44 mouse cellular contexts compared by ENCODE assay signal in the genomic region with DNA sequence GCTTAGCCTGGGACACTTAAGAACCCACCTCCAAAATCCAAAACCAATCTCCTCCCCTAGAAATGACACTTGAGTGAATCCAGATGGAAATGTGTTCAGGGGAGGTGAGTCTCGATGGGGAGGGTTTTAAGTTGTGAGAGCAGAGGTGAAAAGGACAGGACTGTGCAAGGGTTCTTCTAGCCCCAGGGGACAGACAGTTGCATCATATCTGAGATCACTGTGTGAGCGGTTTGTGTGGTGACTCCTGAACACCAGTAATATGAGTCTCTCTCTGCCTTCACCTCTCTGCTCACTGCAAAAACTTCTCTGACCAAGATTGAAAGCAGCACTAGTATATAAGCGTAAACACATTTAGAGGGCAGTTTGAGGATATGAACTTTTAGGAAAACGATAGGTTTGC. TPM values are rescaled to one million over a fixed set of nuclear protein-coding genes. Genes with fewer than 3 reads are reported as not detected.
DNase-seq lines count a peak whose midpoint lies in the region; ATAC-seq and TF ChIP-seq lines count a peak whose summit lies in the region.
"Had no signal": no experiment of that assay in that cellular context is flagged by ENCODE, and none has a peak within 500 bp of the region (broad histone marks: within the 10 kb centered on the region; RNA-seq: fewer than 3 reads in every experiment).

No protein-coding gene starts in this region.

- H3K79me2 ChIP-seq in CH12.LX (replicated peaks; ENCODE audit: control insufficient read depth, extremely low read depth, insufficient read depth, poor library complexity, severe bottlenecking) = no peaks in the 10 kb centered on the region

- no peaks in the 10 kb centered on the region for H3K4me1 ChIP-seq in embryonic facial prominence, embryonic 11.5 days (ENCODE audit: control insufficient read depth, insufficient read depth, low read length)
- peaks cover 12% of the 10 kb centered on the region for H3K4me1 ChIP-seq in embryonic facial prominence, embryonic 10.5 days
- peaks cover 17 to 34% of the 10 kb centered on the region in 2 experiments for H3K4me1 ChIP-seq in CH12.LX (ENCODE audit: control insufficient read depth in 1 of 2, insufficient read depth in 2 of 2)
- H3K4me1 ChIP-seq in brown adipose tissue, adult 24 weeks (ENCODE audit: control insufficient read depth, insufficient read depth, insufficient read length, low read length) = 0 out of 2 replicates have a peak, but pooled peaks cover 4% of the 10 kb centered on the region
- no peaks in the 10 kb centered on the region for H3K4me1 ChIP-seq in hindbrain, embryonic 14.5 days (replicated peaks; ENCODE audit: control insufficient read depth, insufficient read depth, low read length)
- H3K4me1 ChIP-seq in kidney, embryonic 14.5 days (ENCODE audit: control insufficient read depth, insufficient read depth, low read length) = no peaks in the 10 kb centered on the region
- H3K4me1 ChIP-seq: embryonic facial prominence, embryonic 12.5 days; hindbrain, embryonic 13.5 days had no signal

- no peak overlapping the region for H3K4me2 ChIP-seq in embryonic facial prominence, embryonic 11.5 days (ENCODE audit: low read depth, low read length)
- no peak overlapping the region; the same call in 1 of the 2 replicates for H3K4me2 ChIP-seq in CH12.LX (ENCODE audit: insufficient read depth, low read depth, poor library complexity, severe bottlenecking)
- no peak overlapping the region for H3K4me2 ChIP-seq in hindbrain, embryonic 14.5 days (replicated peaks)
- no peak overlapping the region for H3K4me2 ChIP-seq in kidney, embryonic 14.5 days (replicated peaks; ENCODE audit: low read depth, low read length)
- H3K4me2 ChIP-seq: embryonic facial prominence, embryonic 12.5 days; heart, embryonic 11.5 days; hindbrain, embryonic 13.5 days; liver, embryonic 12.5 days had no signal

- no peak overlapping the region for H3K4me3 ChIP-seq in embryonic facial prominence, embryonic 11.5 days (ENCODE audit: low read depth, low read length)
- H3K4me3 ChIP-seq in embryonic facial prominence, embryonic 10.5 days = no peak overlapping the region
- H3K4me3 ChIP-seq in CH12.LX (replicated peaks in 1 of 3; ENCODE audit: low read depth in 2 of 3, low read length in 2 of 3, poor library complexity in 1 of 3) = no peak overlapping the region
- no peak overlapping the region for H3K4me3 ChIP-seq in brown adipose tissue, adult 24 weeks (ENCODE audit: insufficient read depth, low read depth, low read length)
- no peak overlapping the region for H3K4me3 ChIP-seq in hindbrain, embryonic 14.5 days (replicated peaks; ENCODE audit: low read length)
- H3K4me3 ChIP-seq in kidney, embryonic 14.5 days (ENCODE audit: low read length) = no peak overlapping the region
- H3K4me3 ChIP-seq: embryonic facial prominence, embryonic 12.5 days; gastrocnemius, adult 2 months; hindbrain, embryonic 13.5 days; liver, embryonic 12.5 days had no signal

- dilution Hi-C loops in CH12.LX (cut with MboI; ENCODE audit: extremely low pct_ligation_motif_present, extremely low pct_unique_long_range_greater_than_20kb, low sequenced_read_pairs) = no loop called here

- ATAC-seq in embryonic facial prominence, embryonic 11.5 days (replicated peaks; ENCODE audit: insufficient number of reproducible peaks, low FRiP score, low TSS enrichment, low read depth) = no peak
- no peak for ATAC-seq in hindbrain, embryonic 14.5 days (ENCODE audit: low FRiP score)
- no peak for ATAC-seq in erythroid progenitor cell, adult 5-6 weeks (replicated peaks; ENCODE audit: low FRiP score, poor library complexity, severe bottlenecking)
- no peak for ATAC-seq in kidney, embryonic 14.5 days (ENCODE audit: low FRiP score, low TSS enrichment)
- ATAC-seq: activated CD4-positive, CD25-positive, alpha-beta regulatory T cell, adult 4 months; forebrain, embryonic 16.5 days; inflammation-experienced regulatory T-cells, adult 6 months had no signal

- no peak for TF ChIP-seq CTCF in CH12.LX (conservative IDR thresholded peaks at IDR 0.05 in 1 of 2, IDR thresholded peaks at IDR 0.05 in 1 of 2; ENCODE audit: low read depth in 2 of 2, low read length in 2 of 2)

- H3K27me3 ChIP-seq in embryonic facial prominence, embryonic 11.5 days (ENCODE audit: control insufficient read depth, insufficient read depth, low read length) = no peaks in the 10 kb centered on the region
- H3K27me3 ChIP-seq in embryonic facial prominence, embryonic 10.5 days (replicated peaks; ENCODE audit: low read depth, poor library complexity, severe bottlenecking) = no peaks in the 10 kb centered on the region
- H3K27me3 ChIP-seq in CH12.LX (replicated peaks) = no peaks in the 10 kb centered on the region
- no peaks in the 10 kb centered on the region for H3K27me3 ChIP-seq in hindbrain, embryonic 14.5 days (ENCODE audit: control insufficient read depth, insufficient read depth, low read length)
- no peaks in the 10 kb centered on the region for H3K27me3 ChIP-seq in kidney, embryonic 14.5 days (ENCODE audit: control insufficient read depth, insufficient read depth, low read length)
- H3K27me3 ChIP-seq: embryonic facial prominence, embryonic 12.5 days; hindbrain, embryonic 13.5 days had no signal

- in situ Hi-C loops in CH12.LX (cut with MboI; ENCODE audit: low pct_ligation_motif_present, low pct_unique_long_range_greater_than_20kb, low sequenced_read_pairs) = no loop called here

- no peaks in the 10 kb centered on the region for H3K36me3 ChIP-seq in embryonic facial prominence, embryonic 11.5 days (replicated peaks; ENCODE audit: control insufficient read depth, insufficient read depth, low read depth, low read length)
- no peaks in the 10 kb centered on the region for H3K36me3 ChIP-seq in embryonic facial prominence, embryonic 10.5 days (replicated peaks)
- peaks cover 0 to 2% of the 10 kb centered on the region in 2 experiments for H3K36me3 ChIP-seq in CH12.LX (replicated peaks in 1 of 2; ENCODE audit: control insufficient read depth in 1 of 2, insufficient read depth in 1 of 2, low read length in 1 of 2)
- H3K36me3 ChIP-seq in hindbrain, embryonic 14.5 days (replicated peaks; ENCODE audit: control insufficient read depth, insufficient read depth) = no peaks in the 10 kb centered on the region
- H3K36me3 ChIP-seq in kidney, embryonic 14.5 days (ENCODE audit: control insufficient read depth, insufficient read depth, low read length) = no peaks in the 10 kb centered on the region
- H3K36me3 ChIP-seq: embryonic facial prominence, embryonic 12.5 days; hindbrain, embryonic 13.5 days; liver, embryonic 12.5 days had no signal

- DNase-seq in embryonic facial prominence, embryonic 11.5 days (ENCODE audit: low spot score) = peak; percentile 37
- DNase-seq in embryonic facial prominence, embryonic 10.5 days (ENCODE audit: low spot score) = no peak
- DNase-seq in CH12.LX (ENCODE audit: extremely low read depth) = peak; percentile 92
- DNase-seq in hindbrain, embryonic 14.5 days (ENCODE audit: low spot score) = no peak
- DNase-seq: adrenal gland, postnatal 36 days; cerebellum, adult 8-10 months; cerebellum, postnatal 25 days; gastrocnemius, adult 2 months; gastrocnemius, postnatal 36 days; heart, adult 18-20 months; heart, postnatal 4 days; kidney, adult 18-20 months; kidney, postnatal 36 days; left cerebral cortex, postnatal 4 days; liver, postnatal 0 days; lung, postnatal 4 days; midbrain, embryonic 14.5 days; right cerebral cortex, postnatal 4 days; thymus, adult 18-20 months; thymus, postnatal 25 days had no signal

- TF ChIP-seq EP300 in CH12.LX (IDR thresholded peaks at IDR 0.05; ENCODE audit: low read length) = peak; percentile 76

- H3K9ac ChIP-seq in embryonic facial prominence, embryonic 11.5 days (replicated peaks; ENCODE audit: low read length) = no peak overlapping the region
- no peak overlapping the region for H3K9ac ChIP-seq in CH12.LX (ENCODE audit: insufficient read depth, low read depth)
- H3K9ac ChIP-seq in hindbrain, embryonic 14.5 days = no peak overlapping the region
- no peak overlapping the region for H3K9ac ChIP-seq in kidney, embryonic 14.5 days (ENCODE audit: low read depth, low read length)
- H3K9ac ChIP-seq: embryonic facial prominence, embryonic 12.5 days; hindbrain, embryonic 13.5 days; liver, embryonic 12.5 days; liver, postnatal 0 days had no signal

- WGBS in embryonic facial prominence, embryonic 11.5 days = 51% methylated on average over 4 of the region's 4 CpGs
- WGBS in embryonic facial prominence, embryonic 10.5 days = 61% methylated on average over 4 of the region's 4 CpGs
- 87% methylated on average over 4 of the region's 4 CpGs for WGBS in hindbrain, embryonic 14.5 days
- WGBS in kidney, embryonic 14.5 days = 74% methylated on average over 4 of the region's 4 CpGs

- H3K27ac ChIP-seq in embryonic facial prominence, embryonic 11.5 days (replicated peaks; ENCODE audit: low read depth, low read length) = no peak overlapping the region
- no peak overlapping the region for H3K27ac ChIP-seq in embryonic facial prominence, embryonic 10.5 days (replicated peaks)
- peak overlapping the region; percentile 27; the same call in 1 of the 2 replicates for H3K27ac ChIP-seq in CH12.LX (ENCODE audit: insufficient read depth, low read depth)
- H3K27ac ChIP-seq in brown adipose tissue, adult 24 weeks (replicated peaks; ENCODE audit: low read depth, low read length) = peak overlapping the region; percentile 59
- no peak overlapping the region for H3K27ac ChIP-seq in hindbrain, embryonic 14.5 days
- H3K27ac ChIP-seq in kidney, embryonic 14.5 days (ENCODE audit: low read depth, low read length) = no peak overlapping the region
- H3K27ac ChIP-seq: embryonic facial prominence, embryonic 12.5 days; gastrocnemius, adult 2 months; hindbrain, embryonic 13.5 days; liver, embryonic 12.5 days; stomach, postnatal 0 days had no signal

- H3K9me3 ChIP-seq in embryonic facial prominence, embryonic 11.5 days (replicated peaks; ENCODE audit: control insufficient read depth, low read length) = no peaks in the 10 kb centered on the region
- peaks cover 15% of the 10 kb centered on the region; the same call in 1 of the 2 replicates for H3K9me3 ChIP-seq in embryonic facial prominence, embryonic 10.5 days
- peaks cover 14% of the 10 kb centered on the region for H3K9me3 ChIP-seq in CH12.LX (replicated peaks; ENCODE audit: low read length)
- H3K9me3 ChIP-seq in hindbrain, embryonic 14.5 days (ENCODE audit: control insufficient read depth, low read length) = peaks cover 4% of the 10 kb centered on the region; the same call in 1 of the 2 replicates
- no peaks in the 10 kb centered on the region; the same call in 1 of the 2 replicates for H3K9me3 ChIP-seq in kidney, embryonic 14.5 days (ENCODE audit: control insufficient read depth, low read length)
- H3K9me3 ChIP-seq: embryonic facial prominence, embryonic 12.5 days had no signal

- TF ChIP-seq POLR2A in CH12.LX (IDR thresholded peaks at IDR 0.05; ENCODE audit: low read depth, low read length) = no peak

- TF ChIP-seq RAD21 in CH12.LX (IDR thresholded peaks at IDR 0.05; ENCODE audit: low read depth, low read length) = no peak; the same call in 1 of the 2 replicates

RNA-seq across cellular contexts. Expression of gene Slc2a7, which starts 2.5 kb away (rescaled TPM):
- not detected in 2 replicates for polyA plus RNA-seq in embryonic facial prominence, embryonic 11.5 days (2014; fragmentation: Nextera tagmentation; extraction: Ambion mirVana)
- polyA plus RNA-seq in embryonic facial prominence, embryonic 10.5 days (2016; fragmentation: Nextera tagmentation; extraction: Ambion mirVana) = not detected in 2 replicates
- 0.13 TPM in 1 of 2 replicates, not detected in the other for total RNA-seq in CH12.LX (2012; rRNA removed)
- total RNA-seq in CH12.LX (2014; rRNA removed) = not detected in 2 replicates
- polyA plus RNA-seq in CH12.LX (2012; ENCODE audit: insufficient read length, low read depth) = 0.14 TPM in 1 of 2 replicates, not detected in the other
- not detected in 2 replicates for polyA plus RNA-seq in brown adipose tissue, adult 24 weeks (2012; ENCODE audit: insufficient read depth, insufficient read length, missing spikeins)
- not detected in 2 replicates for polyA plus RNA-seq in hindbrain, embryonic 14.5 days (2014; fragmentation: Nextera tagmentation; extraction: Ambion mirVana)
- total RNA-seq in erythroid progenitor cell, adult 5-6 weeks (2015; ENCODE audit: low replicate concordance) = not detected in 2 replicates
- total RNA-seq in erythroid progenitor cell, adult 5-6 weeks (2017; ENCODE audit: low replicate concordance) = not detected in 2 replicates
- polyA plus RNA-seq in kidney, embryonic 14.5 days (2014; fragmentation: Nextera tagmentation; extraction: Ambion mirVana) = not detected in 2 replicates
- total RNA-seq: adrenal gland, postnatal 36 days; gastrocnemius, adult 2 months; gastrocnemius, postnatal 36 days; heart, adult 18-20 months; heart, postnatal 4 days; layer of hippocampus, adult 8-10 months; layer of hippocampus, postnatal 25 days; left cerebral cortex, adult 8-10 months; left cerebral cortex, postnatal 4 days; megakaryocyte-erythroid progenitor cell, adult 5-6 weeks; neutrophil, adult 5-6 weeks had no signal
- polyA plus RNA-seq: activated CD4-positive, CD25-positive, alpha-beta regulatory T cell, adult 4 months; brain, embryonic 14.5 days; embryonic facial prominence, embryonic 12.5 days; forebrain, embryonic 11.5 days; forebrain, embryonic 16.5 days; heart, embryonic 11.5 days; heart, embryonic 16.5 days; hindbrain, embryonic 13.5 days; inflammation-experienced regulatory T-cells, adult 6 months; kidney, embryonic 16.5 days; limb, embryonic 14.5 days; liver, embryonic 12.5 days; liver, postnatal 0 days; lung, embryonic 16.5 days; midbrain, embryonic 14.5 days; neural tube, embryonic 11.5 days; spleen, adult 2 months; stomach, postnatal 0 days had no signal

RNA-seq across cellular contexts. Expression of gene Slc2a5, which starts 27.2 kb away (rescaled TPM):
- 0.90 and 1.4 TPM in 2 replicates for polyA plus RNA-seq in embryonic facial prominence, embryonic 11.5 days (2014; fragmentation: Nextera tagmentation; extraction: Ambion mirVana)
- 1.4 and 1.7 TPM in 2 replicates for polyA plus RNA-seq in embryonic facial prominence, embryonic 10.5 days (2016; fragmentation: Nextera tagmentation; extraction: Ambion mirVana)
- total RNA-seq in CH12.LX (2012; rRNA removed) = 0.38 and 1.4 TPM in 2 replicates
- total RNA-seq in CH12.LX (2014; rRNA removed) = 0.70 and 0.81 TPM in 2 replicates
- polyA plus RNA-seq in CH12.LX (2012; ENCODE audit: insufficient read length, low read depth) = 1.1 and 1.5 TPM in 2 replicates
- polyA plus RNA-seq in brown adipose tissue, adult 24 weeks (2012; ENCODE audit: insufficient read depth, insufficient read length, missing spikeins) = 46.1 and 72.4 TPM in 2 replicates
- 2.4 and 2.8 TPM in 2 replicates for polyA plus RNA-seq in hindbrain, embryonic 14.5 days (2014; fragmentation: Nextera tagmentation; extraction: Ambion mirVana)
- not detected in 2 replicates for total RNA-seq in erythroid progenitor cell, adult 5-6 weeks (2015; ENCODE audit: low replicate concordance)
- not detected in 2 replicates for total RNA-seq in erythroid progenitor cell, adult 5-6 weeks (2017; ENCODE audit: low replicate concordance)
- polyA plus RNA-seq in kidney, embryonic 14.5 days (2014; fragmentation: Nextera tagmentation; extraction: Ambion mirVana) = 0.91 and 2.2 TPM in 2 replicates
- total RNA-seq: gastrocnemius, adult 2 months; megakaryocyte-erythroid progenitor cell, adult 5-6 weeks; neutrophil, adult 5-6 weeks had no signal
- polyA plus RNA-seq: activated CD4-positive, CD25-positive, alpha-beta regulatory T cell, adult 4 months; inflammation-experienced regulatory T-cells, adult 6 months had no signal

RNA-seq across cellular contexts. Expression of gene Car6, which starts 54.8 kb away (rescaled TPM):
- polyA plus RNA-seq in embryonic facial prominence, embryonic 11.5 days (2014; fragmentation: Nextera tagmentation; extraction: Ambion mirVana) = 0.18 TPM in 1 of 2 replicates, not detected in the other
- polyA plus RNA-seq in embryonic facial prominence, embryonic 10.5 days (2016; fragmentation: Nextera tagmentation; extraction: Ambion mirVana) = 0.27 TPM in 1 of 2 replicates, not detected in the other
- not detected in 2 replicates for total RNA-seq in CH12.LX (2012; rRNA removed)
- total RNA-seq in CH12.LX (2014; rRNA removed) = not detected in 2 replicates
- polyA plus RNA-seq in CH12.LX (2012; ENCODE audit: insufficient read length, low read depth) = not detected in 2 replicates
- polyA plus RNA-seq in brown adipose tissue, adult 24 weeks (2012; ENCODE audit: insufficient read depth, insufficient read length, missing spikeins) = not detected in 2 replicates
- polyA plus RNA-seq in hindbrain, embryonic 14.5 days (2014; fragmentation: Nextera tagmentation; extraction: Ambion mirVana) = not detected in 2 replicates
- total RNA-seq in erythroid progenitor cell, adult 5-6 weeks (2015; ENCODE audit: low replicate concordance) = not detected in 2 replicates
- not detected in 2 replicates for total RNA-seq in erythroid progenitor cell, adult 5-6 weeks (2017; ENCODE audit: low replicate concordance)
- polyA plus RNA-seq in kidney, embryonic 14.5 days (2014; fragmentation: Nextera tagmentation; extraction: Ambion mirVana) = not detected in 2 replicates
- total RNA-seq: gastrocnemius, adult 2 months; heart, postnatal 4 days; layer of hippocampus, postnatal 25 days; left cerebral cortex, adult 8-10 months; left cerebral cortex, postnatal 4 days; megakaryocyte-erythroid progenitor cell, adult 5-6 weeks; neutrophil, adult 5-6 weeks had no signal
- polyA plus RNA-seq: activated CD4-positive, CD25-positive, alpha-beta regulatory T cell, adult 4 months; brain, embryonic 14.5 days; forebrain, embryonic 11.5 days; forebrain, embryonic 16.5 days; heart, embryonic 11.5 days; heart, embryonic 16.5 days; hindbrain, embryonic 13.5 days; inflammation-experienced regulatory T-cells, adult 6 months; liver, embryonic 12.5 days; liver, postnatal 0 days; lung, embryonic 16.5 days; neural tube, embryonic 11.5 days; spleen, adult 2 months; stomach, postnatal 0 days had no signal

RNA-seq across cellular contexts. Expression of gene Gpr157, which starts 59.1 kb away (rescaled TPM):
- 0.18 and 0.28 TPM in 2 replicates for polyA plus RNA-seq in embryonic facial prominence, embryonic 11.5 days (2014; fragmentation: Nextera tagmentation; extraction: Ambion mirVana)
- polyA plus RNA-seq in embryonic facial prominence, embryonic 10.5 days (2016; fragmentation: Nextera tagmentation; extraction: Ambion mirVana) = 0.49 and 0.55 TPM in 2 replicates
- total RNA-seq in CH12.LX (2012; rRNA removed) (1.3 and 2.8 TPM in 2 replicates), CH12.LX (2014; rRNA removed) (2.3 and 2.6 TPM in 2 replicates)
- polyA plus RNA-seq in CH12.LX (2012; ENCODE audit: insufficient read length, low read depth) = 3.1 and 3.5 TPM in 2 replicates
- polyA plus RNA-seq in brown adipose tissue, adult 24 weeks (2012; ENCODE audit: insufficient read depth, insufficient read length, missing spikeins) = 2.0 and 2.4 TPM in 2 replicates
- 0.33 and 0.39 TPM in 2 replicates for polyA plus RNA-seq in hindbrain, embryonic 14.5 days (2014; fragmentation: Nextera tagmentation; extraction: Ambion mirVana)
- total RNA-seq in erythroid progenitor cell, adult 5-6 weeks (2015; ENCODE audit: low replicate concordance) = 0.42 TPM in 1 of 2 replicates, not detected in the other
- total RNA-seq in erythroid progenitor cell, adult 5-6 weeks (2017; ENCODE audit: low replicate concordance) = 0.51 and 0.83 TPM in 2 replicates
- 0.20 and 0.24 TPM in 2 replicates for polyA plus RNA-seq in kidney, embryonic 14.5 days (2014; fragmentation: Nextera tagmentation; extraction: Ambion mirVana)

Comparison
In these comparisons a context has a peak if more than half of its experiments do, and no peak if none do; other contexts are left out.
1. DNase-seq: peak in embryonic facial prominence, embryonic 11.5 days (single experiment) and CH12.LX (single experiment); none in embryonic facial prominence, embryonic 10.5 days (single experiment) and hindbrain, embryonic 14.5 days (single experiment).
2. H3K27ac ChIP-seq: peak in CH12.LX (single experiment) and brown adipose tissue, adult 24 weeks (single experiment); none in embryonic facial prominence, embryonic 11.5 days (single experiment), embryonic facial prominence, embryonic 10.5 days (single experiment), hindbrain, embryonic 14.5 days (single experiment) and kidney, embryonic 14.5 days (single experiment).
3. RNA of gene Slc2a5, which starts 27.2 kb away (polyA plus RNA-seq): 46.1 to 72.4 TPM in brown adipose tissue, adult 24 weeks; 2.4 to 2.8 TPM in hindbrain, embryonic 14.5 days, 0.91 to 2.2 TPM in kidney, embryonic 14.5 days, 1.1 to 1.5 TPM in CH12.LX, 1.4 to 1.7 TPM in embryonic facial prominence, embryonic 10.5 days and 0.90 to 1.4 TPM in embryonic facial prominence, embryonic 11.5 days; every median in the first group is over 10 times any median in the second.